Mouse (Mus musculus) G1E-ER4 (cell line): ENCODE measurements around the gene Olfr77. TPM values are rescaled to one million over a fixed set of nuclear protein-coding genes. Genes with fewer than 3 reads are reported as not detected.

Experiments
- GATA1 ChIP-seq: IDR thresholded peaks from one replicate; pipeline ENCODE4 v1.8.0; 2012; ENCODE audit warnings: low read length, inconsistent platforms
- polyA plus RNA-seq: library from polyadenylated mRNA; stranded (reverse); fragments of >175 nt; gene quantifications from 2 replicates; pipeline ENCODE4 v1.2.3, GENCODE M21; 2012

Olfr77 gene
- polyA plus RNA-seq: not detected in 2 replicates

DNA sequence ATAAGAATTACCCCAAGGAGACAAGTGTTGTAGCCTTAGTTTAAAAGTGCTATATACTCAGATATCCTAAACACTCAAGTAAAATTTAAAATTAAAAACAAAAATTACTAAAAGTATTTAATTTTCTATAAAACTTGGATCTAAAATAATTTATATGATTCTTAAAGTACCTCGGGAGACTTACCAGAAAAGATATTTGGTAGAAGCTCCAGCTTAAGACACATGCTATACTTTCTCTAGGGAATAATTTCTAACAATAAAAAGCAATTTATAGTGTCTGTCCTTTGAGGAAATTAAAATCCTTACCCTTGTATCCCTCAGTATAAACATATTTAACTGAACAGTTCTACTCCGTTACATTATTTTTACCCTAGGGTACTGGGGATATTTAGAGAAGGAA is at the start of gene Olfr77:
Gene Olfr77 (plus strand): TSS at position 301 of the 400 bp plus-strand sequence.
- TF ChIP-seq GATA1: no peak

DNA sequence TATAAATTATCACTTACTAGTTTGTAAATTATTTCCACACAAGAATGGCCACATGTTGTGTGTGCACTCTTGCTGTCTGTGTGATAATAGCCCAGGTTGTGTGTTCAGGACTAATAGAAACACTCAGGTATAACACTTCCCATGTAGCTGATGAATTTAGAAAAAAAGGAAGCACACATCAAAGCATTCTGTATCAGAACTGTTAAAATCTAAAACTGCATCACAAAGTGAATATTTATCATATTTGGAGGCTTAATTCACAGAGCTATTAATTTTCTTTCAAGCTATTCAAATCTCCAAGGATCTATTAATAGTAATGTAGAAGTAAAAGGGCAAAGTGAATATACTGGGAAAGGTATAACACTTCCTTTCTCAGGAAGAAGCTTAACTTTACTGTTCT is 28.8 kb upstream of the Olfr77 start, which contains the start of gene Olfr862:
Gene Olfr862 (minus strand): TSS at position 101 of the 400 bp plus-strand sequence.
- TF ChIP-seq GATA1: no peak

- TF ChIP-seq GATA1: no peak
Observed at GRCm38 (mm10) chr9:19911170-19911569, 5.5 kb upstream of the Olfr77 start.

Other genes starting within 250 kb of the Olfr77 start
- gene Olfr857, start 207.4 kb upstream of the Olfr77 start, polyA plus RNA-seq: not detected in 2 replicates
- gene Olfr58, start 136.6 kb upstream of the Olfr77 start, polyA plus RNA-seq: not detected in 2 replicates
- gene Olfr859, start 112.0 kb upstream of the Olfr77 start, polyA plus RNA-seq: not detected in 2 replicates
- not detected in 2 replicates for gene Olfr860, start 67.1 kb upstream of the Olfr77 start, polyA plus RNA-seq
- not detected in 2 replicates for gene Olfr862, start 28.9 kb upstream of the Olfr77 start, polyA plus RNA-seq
- not detected in 2 replicates for gene Olfr866, start 111.2 kb downstream of the Olfr77 start, polyA plus RNA-seq
- gene Olfr867, start 140.7 kb downstream of the Olfr77 start, polyA plus RNA-seq: not detected in 2 replicates
- not detected in 2 replicates for gene Olfr868, start 181.8 kb downstream of the Olfr77 start, polyA plus RNA-seq
- not detected in 2 replicates for gene Olfr869, start 212.1 kb downstream of the Olfr77 start, polyA plus RNA-seq